Mouse (Mus musculus) heart, postnatal 0 days (tissue): ENCODE results near the gene Hist1h2ad.

Experiments used
- CTCF ChIP-seq: IDR thresholded peaks from 2 replicates; pipeline ENCODE4 v1.5.1; 2016; ENCODE audit warnings: antibody characterized with exemption, control low read depth, low read depth
- EP300 ChIP-seq: IDR thresholded peaks from 2 replicates; pipeline ENCODE4 v1.6.1; 2016; ENCODE audit warnings: antibody characterized with exemption, low read depth

GRCm38 (mm10) chr13:23604452-23604851, 30.3 kb downstream of the Hist1h2ad start:
- TF ChIP-seq CTCF (no peak), EP300 (no peak)
